Mouse (Mus musculus): Measurements from ENCODE around the gene Ptpn14.
"Not testable (repeated sequence)": the region's sequence is repeated elsewhere in the genome, so short reads cannot be mapped to it uniquely, and the experiment has no call there.

The Ptpn14 gene

GRCm38 (mm10) chr1:189727884-189728783 lies at the start of gene Ptpn14:
Ptpn14 (plus strand) TSS chr1:189728268.
- DNase-seq (ENCODE audit: low spot score): peak; percentile 90

GRCm38 (mm10) chr1:189679555-189679954 lies 48.5 kb upstream of the Ptpn14 start:
- no peak for DNase-seq (ENCODE audit: low spot score)

GRCm38 (mm10) chr1:189684786-189685415 lies 43.2 kb upstream of the Ptpn14 start:
- no peak for DNase-seq (ENCODE audit: low spot score)

- no peak for DNase-seq (ENCODE audit: low spot score)
These were observed 42.0 kb upstream of the Ptpn14 start for GRCm38 (mm10) chr1:189686025-189686424.

DNA sequence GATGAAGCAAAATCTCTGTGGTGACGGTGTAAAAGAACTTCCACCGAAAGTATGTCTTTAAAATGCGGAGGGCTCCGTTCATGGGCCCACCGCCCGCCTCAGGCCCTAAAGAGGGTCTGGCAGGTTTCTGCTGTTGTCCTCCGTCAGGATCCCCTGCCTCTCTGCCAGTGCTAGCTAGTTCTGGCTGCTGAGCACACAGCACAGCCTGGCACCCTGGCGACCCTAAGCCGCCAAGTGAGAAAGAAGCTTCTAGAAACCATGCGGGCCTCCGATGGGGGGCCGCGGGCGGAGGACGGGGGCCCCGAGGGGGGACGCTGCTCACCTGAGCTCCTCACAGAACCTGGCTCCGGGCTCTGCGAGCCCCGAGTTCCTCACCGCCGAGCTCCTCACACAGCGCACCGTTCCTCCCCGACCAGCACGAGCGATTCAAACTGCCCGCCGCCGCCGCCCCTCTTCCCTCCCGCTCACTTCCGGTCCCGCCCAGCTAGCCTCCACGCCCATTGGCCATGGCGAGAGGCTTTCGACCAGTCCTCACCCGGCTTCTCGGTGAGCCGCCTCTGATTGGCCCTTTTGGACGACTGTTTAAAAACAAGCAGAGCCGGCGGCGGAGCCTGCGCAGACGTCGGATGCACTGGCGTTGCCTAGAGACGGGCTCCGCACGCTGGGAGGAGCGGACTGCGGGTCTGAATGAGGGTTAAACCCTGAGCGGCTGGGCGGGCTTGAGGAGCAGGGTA lies 40.2 kb upstream of the Ptpn14 start, which contains the start of gene Cenpf:
Gene Cenpf, minus strand, starts transcription at position 433 of the 734 bp plus-strand sequence.
- peak; percentile 98 for DNase-seq (ENCODE audit: low spot score)

- DNase-seq (ENCODE audit: low spot score): no peak
These were observed 39.7 kb upstream of the Ptpn14 start for GRCm38 (mm10) chr1:189688388-189688750.

- DNase-seq (ENCODE audit: low spot score): no peak
These were observed 38.8 kb upstream of the Ptpn14 start for GRCm38 (mm10) chr1:189689050-189689833.

- DNase-seq (ENCODE audit: low spot score): not testable (repeated sequence)
These were observed 35.6 kb upstream of the Ptpn14 start for GRCm38 (mm10) chr1:189692442-189692841.

GRCm38 (mm10) chr1:189694391-189694790 lies 33.7 kb upstream of the Ptpn14 start:
- no peak for DNase-seq (ENCODE audit: low spot score)

DNA sequence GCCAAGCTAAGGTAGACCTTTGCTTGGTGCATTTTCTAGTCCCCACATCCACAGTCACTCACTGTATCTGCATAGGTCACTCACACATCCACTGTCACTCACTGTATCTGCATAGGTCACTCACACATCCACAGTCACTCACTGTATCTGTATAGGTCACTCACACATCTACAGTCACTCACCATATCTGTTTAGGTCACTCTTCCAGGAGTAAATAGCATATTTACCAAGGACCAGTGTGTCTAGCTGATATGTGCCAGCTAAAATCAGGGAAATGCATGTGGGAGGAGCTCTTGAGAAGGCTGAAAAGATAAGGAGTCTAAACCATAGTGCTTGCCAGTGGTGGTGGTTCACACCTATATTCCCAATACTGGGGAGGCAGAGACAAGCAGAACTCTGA lies 32.7 kb upstream of the Ptpn14 start:
- no peak for DNase-seq (ENCODE audit: low spot score)

DNA sequence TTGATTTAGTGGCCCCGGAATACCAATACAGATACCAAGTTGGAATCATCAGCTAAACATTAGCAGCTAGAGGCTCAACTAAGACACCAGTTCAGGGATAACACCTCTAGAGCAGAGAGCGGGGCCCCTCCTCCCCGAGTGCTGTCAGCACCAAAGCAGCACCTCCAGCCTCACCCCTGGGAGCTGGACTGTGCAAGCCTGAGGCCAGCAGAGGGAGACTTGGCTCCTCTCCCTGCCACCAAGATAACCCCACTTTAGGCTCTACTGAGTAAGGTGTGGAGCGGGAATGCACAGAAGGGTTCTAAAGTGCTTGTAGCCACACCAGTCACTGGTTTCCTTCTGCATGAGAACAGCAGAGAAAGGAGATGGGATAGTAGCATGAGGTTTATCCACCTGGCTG lies 29.7 kb upstream of the Ptpn14 start:
- DNase-seq (ENCODE audit: low spot score): no peak

DNA sequence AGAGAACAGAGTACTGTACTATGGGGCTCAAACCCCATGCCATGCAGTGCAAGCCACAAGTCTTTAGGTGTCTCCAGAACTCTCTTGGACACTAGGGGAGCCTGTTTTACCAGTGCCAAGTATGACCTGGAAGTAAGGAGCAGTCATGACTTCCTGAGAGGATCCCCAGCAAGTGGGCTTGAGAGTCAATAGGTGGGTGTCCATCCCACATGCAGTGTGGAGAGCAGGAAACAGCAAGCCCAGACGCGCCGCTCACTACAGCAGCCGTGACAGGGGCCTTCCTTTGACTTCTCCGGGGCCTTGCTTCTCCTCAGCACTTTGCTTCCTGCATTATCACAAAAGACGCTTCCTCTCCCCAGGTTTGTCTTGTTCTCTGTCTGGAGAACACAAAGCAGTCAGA lies 27.9 kb upstream of the Ptpn14 start:
- DNase-seq (ENCODE audit: low spot score): no peak

- peak; percentile 58 for DNase-seq (ENCODE audit: low spot score)
These were observed 27.1 kb upstream of the Ptpn14 start for GRCm38 (mm10) chr1:189700990-189701389.

DNA sequence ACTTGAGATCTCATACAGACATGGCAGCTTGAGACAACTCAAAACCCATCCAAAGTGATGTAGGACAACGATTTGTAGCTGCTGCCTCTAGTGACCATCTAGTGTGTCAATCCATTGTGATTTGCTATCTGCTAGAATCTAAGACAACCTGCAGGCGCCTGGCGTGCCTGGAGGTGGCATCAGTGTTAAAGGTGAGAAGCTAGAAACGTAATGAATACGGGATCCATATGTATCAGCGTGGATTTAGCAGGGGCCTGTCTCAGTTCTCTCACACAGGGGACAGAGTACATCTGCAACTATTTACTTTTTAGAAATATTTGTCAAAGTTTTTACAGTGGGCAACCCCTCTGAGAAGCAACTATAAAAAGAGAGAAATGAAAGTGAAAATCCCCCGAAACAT lies 24.9 kb upstream of the Ptpn14 start:
- no peak for DNase-seq (ENCODE audit: low spot score)

DNA sequence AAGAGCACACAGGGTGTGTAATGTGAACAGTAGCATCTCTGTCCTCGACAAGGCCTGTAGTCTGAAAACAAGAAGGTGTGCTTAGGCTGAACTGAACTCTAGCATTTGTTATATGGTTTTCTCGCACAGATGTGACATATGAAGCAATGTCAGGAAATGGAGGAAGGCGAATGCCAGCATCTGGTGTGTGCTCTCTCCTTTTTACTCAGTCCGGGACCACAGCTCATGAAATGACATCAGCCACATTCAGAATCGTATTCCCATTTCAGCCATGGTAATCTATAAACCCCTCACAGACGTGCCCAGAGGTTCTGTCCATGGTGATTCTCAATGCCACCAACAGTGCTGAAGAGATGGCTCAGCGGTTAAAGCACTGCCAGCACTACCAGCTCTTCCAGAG lies 24.5 kb upstream of the Ptpn14 start:
- no peak for DNase-seq (ENCODE audit: low spot score)

GRCm38 (mm10) chr1:189706040-189706645 lies 21.9 kb upstream of the Ptpn14 start:
- DNase-seq (ENCODE audit: low spot score): no peak

GRCm38 (mm10) chr1:189707014-189707413 lies 21.1 kb upstream of the Ptpn14 start:
- no peak for DNase-seq (ENCODE audit: low spot score)

- no peak for DNase-seq (ENCODE audit: low spot score)
These were observed 20.6 kb upstream of the Ptpn14 start for GRCm38 (mm10) chr1:189707419-189707818.

GRCm38 (mm10) chr1:189709001-189709400 lies 19.1 kb upstream of the Ptpn14 start:
- no peak for DNase-seq (ENCODE audit: low spot score)

DNA sequence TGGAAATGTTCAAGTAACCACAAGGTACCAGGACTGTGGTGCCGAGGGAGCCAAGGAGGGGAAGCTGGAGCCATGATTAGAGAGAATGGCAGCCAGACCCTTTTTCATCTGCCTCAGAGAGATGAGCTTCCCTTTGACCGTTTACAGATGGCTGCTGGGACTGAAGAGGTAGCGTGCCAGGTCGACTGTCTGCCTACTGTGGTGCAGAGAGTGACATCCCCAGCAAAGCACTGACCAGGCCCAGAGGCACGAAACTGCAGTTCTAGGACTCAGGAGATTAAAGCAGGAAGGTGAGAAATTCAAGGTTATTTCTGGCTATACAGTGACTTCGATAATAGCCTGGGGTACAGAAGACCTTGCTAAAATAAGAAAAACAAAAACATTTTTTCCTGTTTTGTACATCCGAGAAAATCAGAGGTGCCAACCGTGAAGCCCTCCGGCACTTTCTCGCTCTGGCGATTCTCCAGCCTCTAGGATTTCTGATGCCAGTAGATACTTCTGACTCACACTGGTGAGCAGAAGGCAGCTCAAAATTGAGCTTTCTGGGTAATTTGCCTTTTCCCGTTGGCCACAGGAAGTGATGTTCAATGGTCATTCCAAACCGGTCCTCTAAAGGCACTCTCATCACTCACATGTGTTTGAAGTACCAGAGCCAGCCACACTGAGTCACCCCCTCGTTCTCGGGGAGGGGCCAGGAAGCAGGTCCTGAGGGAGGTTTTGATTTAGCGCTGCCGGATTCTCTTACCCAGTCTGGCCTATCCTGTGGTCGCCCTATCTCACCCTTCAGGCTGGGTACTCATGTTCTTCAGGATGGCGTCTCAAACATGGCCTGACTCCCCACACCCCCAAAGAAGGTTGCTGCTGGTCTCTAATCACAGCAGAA lies 11.9 kb upstream of the Ptpn14 start:
- no peak for DNase-seq (ENCODE audit: low spot score)
